Mouse (Mus musculus): Measurements from ENCODE around the gene Irgq.
"Not testable (repeated sequence)": the region's sequence is repeated elsewhere in the genome, so short reads cannot be mapped to it uniquely, and the experiment has no call there.

DNA sequence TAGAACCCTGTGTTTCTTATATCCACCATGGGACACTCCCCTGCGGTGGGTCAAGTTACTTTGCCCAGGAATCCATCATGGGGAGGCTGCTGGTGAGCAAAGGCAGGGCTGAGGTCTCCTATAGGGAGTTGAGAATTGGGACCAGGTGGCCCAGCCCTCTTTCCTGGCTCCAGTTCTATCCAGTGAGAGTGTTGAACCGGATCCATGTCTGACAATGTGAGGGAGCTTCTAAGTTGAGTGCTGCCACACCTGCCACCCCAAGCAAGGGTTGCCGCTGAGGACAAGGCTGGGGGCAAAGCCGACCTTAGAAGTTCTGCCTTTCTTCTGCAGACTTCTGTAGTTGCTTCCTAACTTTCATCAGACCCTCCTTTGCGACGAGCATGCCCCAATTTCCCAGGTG, 47.2 kb upstream of the Irgq start:
- not testable (repeated sequence) for TF ChIP-seq CTCF (conservative IDR thresholded peaks at IDR 0.05; ENCODE audit: low read length); NANOG (IDR thresholded peaks at IDR 0.05; ENCODE audit: borderline replicate concordance, low read length)
